Mouse (Mus musculus) testis, adult 2 months (tissue): ENCODE measurements around the gene Slc2a8. TPM values are rescaled to one million over a fixed set of nuclear protein-coding genes. Genes with fewer than 3 reads are reported as not detected.

ENCODE experiments used
- H3K27ac ChIP-seq: fragments of 200-500 bp; 2 replicates; pipeline ENCODE4 v1.5.1; 2012; ENCODE audit warnings: low read depth, low read length; ENCODE audit not compliant: control insufficient read depth, insufficient read depth
- H3K27me3 ChIP-seq: fragments of 200-500 bp; 2 replicates; pipeline ENCODE4 v1.6.1; 2012; ENCODE audit warnings: mild to moderate bottlenecking, low read length, moderate library complexity; ENCODE audit not compliant: control insufficient read depth, insufficient read depth
- H3K36me3 ChIP-seq: fragments of 200-500 bp; 2 replicates; pipeline ENCODE4 v1.6.1; 2012; ENCODE audit warnings: mild to moderate bottlenecking, low read length; ENCODE audit not compliant: control insufficient read depth, insufficient read depth
- H3K4me1 ChIP-seq: fragments of 200-500 bp; 2 replicates; pipeline ENCODE4 v1.6.1; 2012; ENCODE audit warnings: low read length; ENCODE audit not compliant: control insufficient read depth, insufficient read depth
- H3K4me3 ChIP-seq: fragments of 200-500 bp; 2 replicates; pipeline ENCODE4 v1.5.1; 2012; ENCODE audit warnings: low read depth, mild to moderate bottlenecking, low read length, moderate library complexity, mixed read lengths; ENCODE audit not compliant: control insufficient read depth
- CTCF ChIP-seq: fragments of 200-500 bp; IDR thresholded peaks from 2 replicates; pipeline ENCODE4 v1.5.1; 2012; ENCODE audit warnings: low read depth, mild to moderate bottlenecking, inconsistent platforms, low read length, moderate library complexity; ENCODE audit not compliant: control insufficient read depth, insufficient read depth, insufficient replicate concordance
- POLR2A ChIP-seq: fragments of 200-500 bp; IDR thresholded peaks from 2 replicates; pipeline ENCODE4 v1.6.1; 2012; ENCODE audit warnings: low read depth, mild to moderate bottlenecking, inconsistent platforms, low read length, moderate library complexity; ENCODE audit not compliant: control insufficient read depth
- polyA plus RNA-seq: library from polyadenylated mRNA; depleted of rRNA; stranded (reverse); fragments of >200 nt; gene quantifications from 2 replicates; pipeline ENCODE4 v1.2.3, GENCODE M21; 2012

Gene Slc2a8
- polyA plus RNA-seq, 1 experiment: 50.8 TPM

GRCm38 (mm10) chr2:32938741-32939140, 43.1 kb downstream of the Slc2a8 start:
- H3K27ac ChIP-seq: no peak overlapping the region
- H3K36me3 ChIP-seq: no peaks in the 10 kb centered on the region; the same call in 1 of the 2 replicates
- no peaks in the 10 kb centered on the region for H3K27me3 ChIP-seq
- TF ChIP-seq CTCF: no peak
- TF ChIP-seq POLR2A: no peak
- H3K4me1 ChIP-seq: no peaks in the 10 kb centered on the region
- no peak overlapping the region for H3K4me3 ChIP-seq

- Histone ChIP-seq H3K36me3 (no peaks in the 10 kb centered on the region), H3K4me1 (no peaks in the 10 kb centered on the region), H3K27me3 (no peaks in the 10 kb centered on the region), H3K4me3 (no peak overlapping the region), H3K27ac (no peak overlapping the region)
- TF ChIP-seq CTCF (no peak), POLR2A (no peak)
These were observed 50.2 kb downstream of the Slc2a8 start for GRCm38 (mm10) chr2:32931730-32932129.

GRCm38 (mm10) chr2:32928947-32929829, 52.7 kb downstream of the Slc2a8 start:
- Histone ChIP-seq H3K4me1 (no peaks in the 10 kb centered on the region), H3K27ac (no peak overlapping the region), H3K27me3 (no peaks in the 10 kb centered on the region), H3K4me3 (no peak overlapping the region), H3K36me3 (no peaks in the 10 kb centered on the region)
- TF ChIP-seq CTCF (no peak), POLR2A (no peak)

- H3K27ac ChIP-seq: no peak overlapping the region
- no peak overlapping the region for H3K4me3 ChIP-seq
- no peak for TF ChIP-seq POLR2A
- peak; percentile 65; the same call in 1 of the 2 replicates for TF ChIP-seq CTCF
- no peaks in the 10 kb centered on the region for H3K27me3 ChIP-seq
- H3K4me1 ChIP-seq: no peaks in the 10 kb centered on the region
- H3K36me3 ChIP-seq: no peaks in the 10 kb centered on the region
These were observed 53.5 kb downstream of the Slc2a8 start for GRCm38 (mm10) chr2:32928235-32928946.

GRCm38 (mm10) chr2:32927624-32928234, 54.2 kb downstream of the Slc2a8 start:
- no peaks in the 10 kb centered on the region for H3K36me3 ChIP-seq
- H3K27ac ChIP-seq: no peak overlapping the region
- TF ChIP-seq CTCF (no peak), POLR2A (no peak)
- H3K4me1 ChIP-seq: no peaks in the 10 kb centered on the region
- H3K27me3 ChIP-seq: no peaks in the 10 kb centered on the region
- H3K4me3 ChIP-seq: no peak overlapping the region

GRCm38 (mm10) chr2:32926330-32927075, 55.4 kb downstream of the Slc2a8 start:
- no peaks in the 10 kb centered on the region for H3K4me1 ChIP-seq
- no peaks in the 10 kb centered on the region for H3K27me3 ChIP-seq
- H3K36me3 ChIP-seq: no peaks in the 10 kb centered on the region
- H3K27ac ChIP-seq: no peak overlapping the region
- TF ChIP-seq CTCF: no peak
- no peak for TF ChIP-seq POLR2A
- no peak overlapping the region for H3K4me3 ChIP-seq
